Mouse (Mus musculus): ENCODE data around the gene Arl5a.

DNA sequence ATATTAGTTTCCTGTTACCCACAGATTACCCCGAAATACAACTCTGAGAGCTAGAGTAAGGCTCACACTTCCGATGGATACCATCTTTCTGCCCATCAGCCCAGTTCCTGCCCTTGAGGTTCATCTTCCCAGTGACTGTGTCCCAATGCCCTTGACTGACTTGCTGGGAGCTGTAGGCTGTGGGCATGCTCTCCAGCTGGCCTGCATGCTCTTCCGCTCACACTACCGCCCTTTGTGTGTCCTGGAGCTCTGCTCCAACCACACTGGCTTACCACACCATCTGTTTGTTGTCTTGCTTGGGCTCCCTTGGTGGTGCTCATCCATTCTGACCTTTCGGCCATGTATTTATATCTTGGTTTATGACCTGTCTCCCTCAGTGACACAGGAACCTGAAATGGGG lies 57.0 kb downstream of the Arl5a start:
- TF ChIP-seq CTCF (IDR thresholded peaks at IDR 0.05; ENCODE audit: control insufficient read depth, insufficient read depth, insufficient replicate concordance, low read depth, low read length) = no peak
- no peak for TF ChIP-seq POLR2A (IDR thresholded peaks at IDR 0.05; ENCODE audit: control insufficient read depth, low read depth, low read length)
